Mouse (Mus musculus): ENCODE results near the gene Smim22. TPM values are rescaled to one million over a fixed set of nuclear protein-coding genes. Genes with fewer than 3 reads are reported as not detected.

Gene Smim22
- polyA plus RNA-seq, 1 experiment: 232 TPM

- peak; percentile 40 for DNase-seq
- Histone ChIP-seq H3K36me3 (ENCODE audit: control insufficient read depth, insufficient read depth, low read length) (no peaks in the 10 kb centered on the region), H3K4me3 (ENCODE audit: insufficient read depth, low read depth, low read length) (peak overlapping the region; percentile 48), H3K4me1 (ENCODE audit: control insufficient read depth, insufficient read depth, low read length) (peaks cover 12% of the 10 kb centered on the region), H3K27ac (ENCODE audit: insufficient read depth, low read depth, low read length) (peak overlapping the region; percentile 76), H3K27me3 (replicated peaks; ENCODE audit: control insufficient read depth, insufficient read depth, low read length) (no peaks in the 10 kb centered on the region)
- 37% methylated on average over 6 of the region's 6 CpGs for whole genome bisulfite sequencing
- TF ChIP-seq CTCF (conservative IDR thresholded peaks at IDR 0.05; ENCODE audit: insufficient read depth, insufficient read length, low read depth, low read length) (no peak), POLR2A (IDR thresholded peaks at IDR 0.05; ENCODE audit: low read depth, low read length) (no peak)
These were observed 404 bp downstream of the Smim22 start for GRCm38 (mm10) chr16:5007492-5007891.

- TF ChIP-seq POLR2A (IDR thresholded peaks at IDR 0.05; ENCODE audit: low read depth, low read length): no peak
- 0 out of 2 replicates have a peak, but pooled peaks have one; percentile 17 for TF ChIP-seq CTCF (conservative IDR thresholded peaks at IDR 0.05; ENCODE audit: insufficient read depth, insufficient read length, low read depth, low read length)
- H3K27ac ChIP-seq (ENCODE audit: insufficient read depth, low read depth, low read length): peak overlapping the region; percentile 76
- peak overlapping the region; percentile 48; the same call in 1 of the 2 replicates for H3K4me3 ChIP-seq (ENCODE audit: insufficient read depth, low read depth, low read length)
- WGBS: 58% methylated on average over 12 of the region's 12 CpGs
- H3K36me3 ChIP-seq (ENCODE audit: control insufficient read depth, insufficient read depth, low read length): no peaks in the 10 kb centered on the region
- H3K4me1 ChIP-seq (ENCODE audit: control insufficient read depth, insufficient read depth, low read length): peaks cover 15% of the 10 kb centered on the region
- H3K27me3 ChIP-seq (replicated peaks; ENCODE audit: control insufficient read depth, insufficient read depth, low read length): no peaks in the 10 kb centered on the region
- peak; percentile 88 for DNase-seq
These were observed 988 bp downstream of the Smim22 start for GRCm38 (mm10) chr16:5008076-5008475.

- no peaks in the 10 kb centered on the region for H3K36me3 ChIP-seq (ENCODE audit: control insufficient read depth, insufficient read depth, low read length)
- no peak overlapping the region for H3K4me3 ChIP-seq (ENCODE audit: insufficient read depth, low read depth, low read length)
- TF ChIP-seq POLR2A (IDR thresholded peaks at IDR 0.05; ENCODE audit: low read depth, low read length) (no peak), CTCF (conservative IDR thresholded peaks at IDR 0.05; ENCODE audit: insufficient read depth, insufficient read length, low read depth, low read length) (no peak)
- no peak for DNase-seq
- peaks cover 15% of the 10 kb centered on the region for H3K4me1 ChIP-seq (ENCODE audit: control insufficient read depth, insufficient read depth, low read length)
- 92% methylated on average over 10 of the region's 10 CpGs for WGBS
- no peak overlapping the region for H3K27ac ChIP-seq (ENCODE audit: insufficient read depth, low read depth, low read length)
- H3K27me3 ChIP-seq (replicated peaks; ENCODE audit: control insufficient read depth, insufficient read depth, low read length): no peaks in the 10 kb centered on the region
These were observed 3.4 kb downstream of the Smim22 start for GRCm38 (mm10) chr16:5010371-5010935.

- no peaks in the 10 kb centered on the region for H3K27me3 ChIP-seq (replicated peaks; ENCODE audit: control insufficient read depth, insufficient read depth, low read length)
- WGBS: 78% methylated on average over 7 of the region's 7 CpGs
- H3K4me1 ChIP-seq (ENCODE audit: control insufficient read depth, insufficient read depth, low read length): peaks cover 15% of the 10 kb centered on the region
- H3K27ac ChIP-seq (ENCODE audit: insufficient read depth, low read depth, low read length): no peak overlapping the region
- H3K36me3 ChIP-seq (ENCODE audit: control insufficient read depth, insufficient read depth, low read length): no peaks in the 10 kb centered on the region
- TF ChIP-seq CTCF (conservative IDR thresholded peaks at IDR 0.05; ENCODE audit: insufficient read depth, insufficient read length, low read depth, low read length) (no peak), POLR2A (IDR thresholded peaks at IDR 0.05; ENCODE audit: low read depth, low read length) (no peak)
- no peak overlapping the region for H3K4me3 ChIP-seq (ENCODE audit: insufficient read depth, low read depth, low read length)
- no peak for DNase-seq
These were observed 4.2 kb downstream of the Smim22 start for GRCm38 (mm10) chr16:5011285-5011684.

GRCm38 (mm10) chr16:5012036-5013005 lies 5.2 kb downstream of the Smim22 start:
- no peaks in the 10 kb centered on the region for H3K27me3 ChIP-seq (replicated peaks; ENCODE audit: control insufficient read depth, insufficient read depth, low read length)
- H3K36me3 ChIP-seq (ENCODE audit: control insufficient read depth, insufficient read depth, low read length): no peaks in the 10 kb centered on the region
- H3K27ac ChIP-seq (ENCODE audit: insufficient read depth, low read depth, low read length): peak overlapping the region; percentile 75
- peak overlapping the region; percentile 83 for H3K4me3 ChIP-seq (ENCODE audit: insufficient read depth, low read depth, low read length)
- TF ChIP-seq POLR2A (IDR thresholded peaks at IDR 0.05; ENCODE audit: low read depth, low read length): no peak
- TF ChIP-seq CTCF (conservative IDR thresholded peaks at IDR 0.05; ENCODE audit: insufficient read depth, insufficient read length, low read depth, low read length): no peak
- peaks cover 10% of the 10 kb centered on the region for H3K4me1 ChIP-seq (ENCODE audit: control insufficient read depth, insufficient read depth, low read length)
- DNase-seq: peak; percentile 76
- WGBS: 24% methylated on average over 13 of the region's 13 CpGs

GRCm38 (mm10) chr16:5013054-5013838 lies 6.2 kb downstream of the Smim22 start, which contains the start of gene Rogdi:
TSS of gene Rogdi (minus strand) at chr16:5013553.
- H3K4me1 ChIP-seq (ENCODE audit: control insufficient read depth, insufficient read depth, low read length): peaks cover 10% of the 10 kb centered on the region
- peak within 1 kb of the TSS; percentile 83 for H3K4me3 ChIP-seq (ENCODE audit: insufficient read depth, low read depth, low read length)
- DNase-seq: peak; percentile 100
- no peaks in the 10 kb centered on the region for H3K36me3 ChIP-seq (ENCODE audit: control insufficient read depth, insufficient read depth, low read length)
- TF ChIP-seq CTCF (conservative IDR thresholded peaks at IDR 0.05; ENCODE audit: insufficient read depth, insufficient read length, low read depth, low read length) (peak; percentile 25; the same call in 1 of the 2 replicates), POLR2A (IDR thresholded peaks at IDR 0.05; ENCODE audit: low read depth, low read length) (peak; percentile 74)
- peak within 1 kb of the TSS; percentile 75 for H3K27ac ChIP-seq (ENCODE audit: insufficient read depth, low read depth, low read length)
- H3K27me3 ChIP-seq (replicated peaks; ENCODE audit: control insufficient read depth, insufficient read depth, low read length): no peaks in the 10 kb centered on the region
- under 1% methylated on average over 63 of the region's 63 CpGs for WGBS

All from kidney, adult 2 months (tissue).